Mouse (Mus musculus) embryo, embryonic 11.5 days (tissue): ENCODE results near the gene Avl9.

Experiments
- DNase-seq: peaks from one replicate; pipeline ENCODE4 v3.0.0-alpha.2; 2012; ENCODE audit warnings: low read depth, low spot score

Gene Avl9

DNA sequence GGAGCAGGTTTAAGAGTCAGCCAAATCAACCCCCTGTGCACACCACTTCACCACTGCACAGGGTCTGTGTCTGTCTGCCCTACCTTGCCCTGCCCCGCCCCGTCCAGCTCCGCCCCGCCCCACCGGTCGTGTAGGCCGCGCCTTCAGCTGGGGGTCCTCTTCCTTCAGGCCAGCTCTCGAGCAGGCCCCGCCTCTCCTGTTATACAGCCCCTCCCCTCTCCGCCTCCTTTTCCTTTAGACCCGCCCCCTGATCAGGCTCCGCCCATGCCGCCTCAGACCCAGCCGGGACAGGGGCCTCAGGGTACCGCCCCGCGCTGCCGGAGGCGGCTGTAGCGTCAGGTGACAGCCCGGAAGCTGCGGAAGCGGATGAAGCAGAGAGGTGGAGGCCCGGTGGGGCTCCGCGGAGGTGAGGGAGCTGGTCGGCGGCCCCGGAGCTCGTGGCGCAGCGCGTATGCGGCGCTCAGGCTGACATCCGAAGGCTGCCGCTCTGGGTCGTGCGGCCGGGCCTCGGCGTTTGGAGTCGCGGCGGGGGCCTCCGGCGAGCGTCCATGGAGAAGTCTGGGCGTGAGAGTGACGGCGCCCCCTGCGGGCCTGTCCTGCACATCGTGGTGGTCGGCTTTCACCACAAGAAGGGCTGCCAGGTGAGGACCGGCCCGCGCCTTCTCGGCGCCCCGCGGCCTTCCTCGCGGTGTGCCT is at the start of gene Avl9:
Avl9 (plus strand) TSS at position 326 of the 696 bp plus-strand sequence.
- peak; percentile 94 for DNase-seq

GRCm38 (mm10) chr6:56688238-56688637 is 26.5 kb upstream of the Avl9 start:
- DNase-seq: no peak

DNA sequence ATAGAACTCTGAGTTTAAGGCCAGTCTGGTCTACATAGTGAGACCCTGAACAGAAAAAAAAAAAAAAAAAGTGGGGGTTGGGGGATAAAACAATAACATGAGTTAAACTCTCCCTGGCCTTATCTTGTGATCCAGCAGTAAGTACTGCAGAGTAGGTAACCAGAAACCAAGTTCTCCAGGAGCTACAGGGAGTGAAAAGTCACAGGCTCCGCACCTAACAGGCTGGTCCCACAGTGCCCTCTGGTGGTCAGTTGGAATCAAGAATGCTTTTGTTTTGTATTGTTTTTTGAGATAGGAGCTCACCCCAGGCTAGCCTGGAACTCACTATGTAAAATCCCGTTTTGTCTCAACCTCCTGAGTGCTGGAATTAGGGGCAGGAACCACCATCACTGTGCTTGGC is 23.5 kb upstream of the Avl9 start:
- DNase-seq: peak; percentile 69

DNA sequence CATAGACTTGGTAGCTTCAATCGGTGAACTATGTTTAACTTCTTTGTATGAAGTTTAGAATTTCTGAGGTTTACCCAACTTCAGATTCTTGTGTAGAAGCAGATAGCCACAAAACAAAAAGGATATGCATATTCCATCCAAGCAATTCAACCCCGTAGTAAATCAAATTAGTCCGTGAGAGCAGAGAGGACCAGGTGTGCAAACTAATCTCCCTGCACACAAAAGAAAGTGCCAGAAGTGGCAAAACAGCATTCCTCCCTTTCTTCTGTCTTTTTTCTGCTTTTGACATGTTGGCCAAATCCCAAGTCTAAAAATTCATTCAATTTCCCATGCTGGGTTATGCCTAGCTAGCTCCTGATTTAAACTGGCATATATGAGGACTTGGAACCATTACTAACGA is 22.3 kb upstream of the Avl9 start:
- DNase-seq: no peak

- DNase-seq: peak; percentile 81
Observed at GRCm38 (mm10) chr6:56703931-56704900, 10.5 kb upstream of the Avl9 start, which contains the start of gene Lsm5. Gene Lsm5, minus strand, starts transcription at chr6:56704710.

DNA sequence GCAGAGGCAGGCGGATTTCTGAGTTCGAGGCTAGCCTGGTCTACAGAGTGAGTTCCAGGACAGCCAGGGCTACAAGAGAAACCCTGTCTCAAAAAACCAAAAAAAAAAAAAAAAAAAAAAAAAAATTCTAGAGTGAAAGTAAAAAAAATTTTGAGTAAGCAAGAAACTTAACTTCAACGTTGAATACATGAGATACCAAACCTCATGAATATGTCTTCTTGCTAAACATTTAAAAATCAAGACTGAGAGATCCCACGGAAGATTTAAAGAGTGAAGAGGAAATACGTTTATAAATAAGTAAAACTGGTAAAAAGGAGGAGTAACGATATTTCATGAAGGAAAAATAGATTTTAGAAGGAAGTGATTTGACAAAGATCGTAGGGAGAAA is 519 bp upstream of the Avl9 start:
- no peak for DNase-seq

DNA sequence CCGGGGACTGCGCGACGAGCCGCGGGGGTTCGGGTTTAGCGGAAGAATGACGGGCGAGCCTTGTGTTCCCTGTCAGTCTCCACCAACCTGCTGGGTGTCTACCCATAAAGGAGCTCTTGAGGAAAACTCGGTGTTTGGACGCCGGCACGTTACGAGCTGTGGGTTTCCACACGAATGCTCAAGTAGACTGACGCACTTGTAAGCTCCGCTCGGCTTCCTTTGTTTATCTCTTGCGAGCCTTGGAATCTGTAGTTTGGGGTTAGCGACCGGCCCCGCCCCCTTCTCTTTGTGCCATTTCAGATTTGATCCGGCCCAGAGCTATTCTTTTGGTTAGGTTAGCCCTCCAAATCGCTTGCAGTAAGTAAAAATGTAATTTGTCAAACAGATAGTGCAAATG is 569 bp downstream of the Avl9 start:
- no peak for DNase-seq

- no peak for DNase-seq
Observed at GRCm38 (mm10) chr6:56719071-56719470, 4.4 kb downstream of the Avl9 start.

DNA sequence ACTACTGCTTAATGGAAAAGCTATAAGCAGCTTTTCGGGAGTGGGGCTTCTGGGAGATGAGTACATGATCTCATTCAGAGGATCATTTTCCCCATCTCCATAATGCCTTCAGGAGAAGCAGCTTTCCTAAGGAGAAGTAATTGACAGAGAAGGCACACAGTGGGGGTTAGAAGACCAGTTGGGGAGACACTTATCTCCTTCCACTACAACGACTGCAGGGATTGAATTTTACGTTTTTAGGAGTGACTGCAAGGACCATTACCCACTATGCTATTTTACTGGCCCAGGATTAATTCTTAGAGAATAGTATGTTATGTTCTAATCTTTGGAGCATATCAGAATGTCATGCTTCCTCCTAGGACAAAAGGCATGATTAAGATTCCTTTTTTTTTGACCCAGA is 6.2 kb downstream of the Avl9 start:
- DNase-seq: no peak

GRCm38 (mm10) chr6:56732545-56732944 is 17.8 kb downstream of the Avl9 start:
- DNase-seq: no peak

GRCm38 (mm10) chr6:56745950-56746543 is 31.3 kb downstream of the Avl9 start:
- no peak for DNase-seq

- no peak for DNase-seq
Observed at GRCm38 (mm10) chr6:56753719-56754118, 39.0 kb downstream of the Avl9 start.

- DNase-seq: no peak
Observed at GRCm38 (mm10) chr6:56756117-56756516, 41.4 kb downstream of the Avl9 start.

DNA sequence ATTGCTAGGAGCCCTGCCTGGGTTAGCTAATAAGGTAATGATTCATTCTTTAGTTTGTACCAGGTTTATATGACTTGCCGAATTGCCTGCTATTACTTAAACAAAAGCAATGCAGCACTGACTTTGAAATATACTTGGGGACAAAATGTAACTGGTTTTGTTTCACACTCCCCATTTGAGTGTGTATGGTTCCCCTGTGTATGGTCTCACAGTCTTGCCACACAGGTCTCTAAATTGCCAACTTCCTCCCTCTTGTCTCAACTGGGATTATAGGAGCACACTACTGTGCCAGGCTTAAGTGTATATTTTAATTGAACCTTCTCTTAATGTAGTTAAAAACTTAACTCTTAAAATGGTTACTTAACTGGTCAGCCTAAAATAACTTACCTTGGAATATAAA is 44.6 kb downstream of the Avl9 start:
- DNase-seq: no peak

DNA sequence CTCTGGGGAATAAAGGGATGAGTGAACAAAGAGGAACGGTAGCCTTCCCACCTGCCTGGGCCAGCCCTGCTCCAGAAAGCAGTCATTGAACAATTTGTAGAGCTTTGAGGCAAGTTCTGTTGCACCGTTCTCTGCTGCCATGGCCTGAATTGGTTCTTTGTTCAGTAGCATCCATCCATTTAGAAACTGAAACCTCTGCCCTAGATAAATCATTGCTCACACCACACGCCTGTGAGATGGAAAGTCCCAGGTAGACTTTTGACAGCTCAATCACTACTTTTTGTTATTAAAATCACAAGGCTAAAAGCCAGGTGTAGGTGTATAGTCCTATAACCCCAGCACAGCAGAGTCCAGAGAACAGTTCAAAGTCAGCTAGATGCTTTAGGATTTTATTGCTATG is 50.6 kb downstream of the Avl9 start:
- DNase-seq: no peak

- DNase-seq: no peak
Observed at GRCm38 (mm10) chr6:56765696-56766095, 51.0 kb downstream of the Avl9 start.

DNA sequence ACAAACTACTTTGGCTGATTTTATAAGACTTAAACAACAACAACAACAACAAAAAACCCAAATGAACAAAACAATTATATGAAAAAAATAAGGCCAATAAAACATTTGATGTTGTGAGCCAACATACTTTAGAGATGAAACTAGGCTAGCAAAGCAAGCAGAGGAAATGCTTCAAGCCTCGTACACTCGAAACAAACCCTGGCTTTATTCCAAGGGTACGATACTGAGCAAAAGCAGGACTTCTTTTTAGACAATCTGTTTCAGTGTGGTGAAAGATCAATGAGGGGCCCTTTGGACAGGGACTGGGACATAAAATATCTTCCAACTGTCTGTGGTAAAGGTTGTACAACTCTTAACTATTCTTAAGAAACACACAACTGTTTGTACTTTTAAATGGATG is 61.1 kb downstream of the Avl9 start:
- no peak for DNase-seq

DNA sequence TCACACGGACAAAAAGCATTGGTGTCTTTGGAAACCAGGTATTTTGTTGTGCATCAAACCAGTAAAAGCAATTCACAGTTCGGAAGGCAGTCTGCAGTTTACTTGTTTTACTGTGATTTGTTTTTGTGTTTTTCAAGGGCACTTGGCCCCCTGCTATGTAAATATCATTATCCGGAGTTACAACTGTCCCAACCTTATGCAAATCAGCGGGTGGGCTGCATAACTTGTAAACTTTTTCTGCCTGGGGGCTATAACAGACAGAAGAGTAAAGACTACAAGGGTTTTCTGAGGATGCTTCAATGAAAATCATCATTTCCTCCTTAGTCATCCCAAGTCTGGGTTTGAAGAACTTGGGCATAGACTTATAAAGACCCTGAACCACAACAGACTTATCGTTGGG is 64.9 kb downstream of the Avl9 start:
- DNase-seq: no peak

- no peak for DNase-seq
Observed at GRCm38 (mm10) chr6:56783561-56784272, 69.0 kb downstream of the Avl9 start.

DNA sequence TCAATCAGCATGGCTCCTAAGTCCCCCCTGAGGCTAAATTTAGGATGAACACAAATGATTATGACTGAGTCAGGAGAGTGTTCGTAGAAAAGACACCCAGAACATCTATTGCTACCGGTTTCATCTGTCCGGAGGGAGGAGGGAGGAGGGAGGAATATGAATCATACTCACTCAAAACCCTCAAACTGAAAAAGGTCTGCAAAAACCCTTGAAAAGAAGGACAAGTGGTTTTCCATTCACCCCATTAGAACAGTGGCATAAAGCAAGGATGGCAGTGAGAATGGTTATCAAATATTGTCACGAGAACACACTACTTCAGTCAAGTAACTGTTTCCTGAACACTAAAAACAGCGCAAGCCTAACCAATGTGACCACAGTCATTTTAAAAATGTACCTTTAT is 70.4 kb downstream of the Avl9 start:
- no peak for DNase-seq

DNA sequence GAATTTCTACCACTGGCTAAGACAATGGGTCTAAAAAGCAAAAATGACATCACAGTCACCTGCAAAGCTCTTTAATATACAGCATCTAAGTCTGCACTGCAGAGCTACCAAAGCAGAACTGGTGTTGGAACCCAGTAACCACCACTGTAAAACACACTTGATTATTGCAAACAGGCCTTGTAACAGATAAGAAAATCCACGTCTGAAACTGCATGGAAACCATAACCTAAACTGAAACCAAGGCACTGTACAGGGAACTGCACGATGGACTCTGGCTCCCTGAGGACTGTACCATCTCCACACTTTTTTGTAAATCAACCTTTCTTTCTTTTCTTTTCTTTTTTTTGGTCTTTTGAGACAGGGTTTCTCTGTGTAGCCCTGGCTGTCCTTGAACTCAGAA is 73.0 kb downstream of the Avl9 start:
- no peak for DNase-seq

- DNase-seq: no peak
Observed at GRCm38 (mm10) chr6:56789336-56789735, 74.6 kb downstream of the Avl9 start.
